Mouse (Mus musculus) stomach, postnatal 0 days (tissue): ENCODE data around the gene Otulin.

ENCODE experiments used
- CTCF ChIP-seq: IDR thresholded peaks from 2 replicates; pipeline ENCODE4 v1.5.1; 2016; ENCODE audit warnings: antibody characterized with exemption, low read depth, mild to moderate bottlenecking, moderate library complexity
- EP300 ChIP-seq: optimal IDR thresholded peaks from 2 replicates; pipeline ENCODE3; 2016; ENCODE audit warnings: antibody characterized with exemption

GRCm38 (mm10) chr15:27655015-27655414 lies 24.5 kb upstream of the Otulin start:
- TF ChIP-seq CTCF (no peak), EP300 (no peak)
